Mouse (Mus musculus) neural tube, embryonic 12.5 days (tissue): ENCODE data around the gene F830045P16Rik. TPM values are rescaled to one million over a fixed set of nuclear protein-coding genes. Genes with fewer than 3 reads are reported as not detected.

Experiments
- ATAC-seq: fragments of 200-750 bp; cut with Nextera tagmentation; 2 replicates; pipeline ENCODE4 v1.8.0; 2017; ENCODE audit warnings: low read depth, mild to moderate bottlenecking, moderate TSS enrichment, moderate library complexity; ENCODE audit not compliant: low FRiP score
- H3K27ac ChIP-seq: fragments of 300-500 bp; sonication (generic); 2 replicates; pipeline ENCODE4 v1.5.1; 2016
- H3K27me3 ChIP-seq: fragments of 300-500 bp; sonication (generic); replicated peaks from 2 replicates; pipeline ENCODE4 v1.6.1; 2016; ENCODE audit warnings: mild to moderate bottlenecking
- H3K36me3 ChIP-seq: fragments of 300-500 bp; sonication (generic); 2 replicates; pipeline ENCODE4 v1.6.1; 2016; ENCODE audit warnings: mild to moderate bottlenecking
- H3K4me1 ChIP-seq: fragments of 300-500 bp; sonication (generic); 2 replicates; pipeline ENCODE4 v1.6.1; 2016
- H3K4me2 ChIP-seq: fragments of 300-500 bp; sonication (generic); replicated peaks from 2 replicates; pipeline ENCODE4 v1.6.1; 2016; ENCODE audit warnings: mild to moderate bottlenecking
- H3K4me3 ChIP-seq: fragments of 300-500 bp; sonication (generic); 2 replicates; pipeline ENCODE4 v1.5.1; 2016
- H3K9ac ChIP-seq: fragments of 300-500 bp; sonication (generic); 2 replicates; pipeline ENCODE4 v1.6.1; 2016; ENCODE audit warnings: mild to moderate bottlenecking
- H3K9me3 ChIP-seq: fragments of 300-500 bp; sonication (generic); 2 replicates; pipeline ENCODE4 v1.6.1; 2016; ENCODE audit warnings: mild to moderate bottlenecking
- WGBS: fragments of 180-500 bp; shearing (Covaris S2); methylation state at CpG from one replicate; pipeline ENCODE4 v1.1.7; 2016; 5-methylcytosine and 5-hydroxymethylcytosine counted together
- polyA plus RNA-seq: library from polyadenylated mRNA; unstranded; fragments of >200 nt; fragmentation: Nextera tagmentation; extraction: Ambion mirVana; gene quantifications from 2 replicates; pipeline ENCODE4 v1.2.1, GENCODE M21; 2016

Gene F830045P16Rik
- polyA plus RNA-seq, 1 experiment from 2014 or later, result not detected

- H3K4me2 ChIP-seq, result no peak overlapping the region
- H3K4me1 ChIP-seq, result no peaks in the 10 kb centered on the region
- H3K27ac ChIP-seq, result no peak overlapping the region
- 49% methylated on average over 3 of the region's 3 CpGs for WGBS
- no peak overlapping the region for H3K9ac ChIP-seq
- H3K4me3 ChIP-seq, result no peak overlapping the region
- peaks cover 9% of the 10 kb centered on the region; the same call in 1 of the 2 replicates for H3K9me3 ChIP-seq
- no peaks in the 10 kb centered on the region for H3K36me3 ChIP-seq
- no peak for ATAC-seq
- H3K27me3 ChIP-seq, result no peaks in the 10 kb centered on the region
Measured at GRCm38 (mm10) chr2:129423741-129424140, 112.7 kb downstream of the F830045P16Rik start.

GRCm38 (mm10) chr2:129420897-129421561 is 115.4 kb downstream of the F830045P16Rik start:
- Histone ChIP-seq H3K27ac (no peak overlapping the region), H3K4me2 (no peak overlapping the region), H3K36me3 (no peaks in the 10 kb centered on the region), H3K9ac (no peak overlapping the region), H3K4me1 (no peaks in the 10 kb centered on the region), H3K9me3 (peaks cover 9% of the 10 kb centered on the region; the same call in 1 of the 2 replicates), H3K27me3 (no peaks in the 10 kb centered on the region), H3K4me3 (no peak overlapping the region)
- 92% methylated on average over 10 of the region's 10 CpGs for WGBS
- no peak for ATAC-seq

- WGBS, result 84% methylated on average over 3 of the region's 3 CpGs
- ATAC-seq, result no peak
- no peak overlapping the region for H3K27ac ChIP-seq
- no peaks in the 10 kb centered on the region for H3K36me3 ChIP-seq
- H3K27me3 ChIP-seq, result no peaks in the 10 kb centered on the region
- no peak overlapping the region for H3K9ac ChIP-seq
- no peak overlapping the region for H3K4me3 ChIP-seq
- H3K4me2 ChIP-seq, result no peak overlapping the region
- H3K4me1 ChIP-seq, result no peaks in the 10 kb centered on the region
- peaks cover 9% of the 10 kb centered on the region; the same call in 1 of the 2 replicates for H3K9me3 ChIP-seq
Measured at GRCm38 (mm10) chr2:129419361-129419880, 117.0 kb downstream of the F830045P16Rik start.

GRCm38 (mm10) chr2:129414593-129414992 is 121.8 kb downstream of the F830045P16Rik start:
- Histone ChIP-seq H3K4me3 (no peak overlapping the region), H3K9me3 (no peaks in the 10 kb centered on the region), H3K36me3 (no peaks in the 10 kb centered on the region), H3K9ac (no peak overlapping the region), H3K4me2 (no peak overlapping the region), H3K4me1 (no peaks in the 10 kb centered on the region), H3K27me3 (no peaks in the 10 kb centered on the region), H3K27ac (no peak overlapping the region)
- 88% methylated on average over 3 of the region's 3 CpGs for WGBS
- ATAC-seq, result no peak

GRCm38 (mm10) chr2:129413488-129413887 is 122.9 kb downstream of the F830045P16Rik start:
- Histone ChIP-seq H3K27me3 (no peaks in the 10 kb centered on the region), H3K36me3 (no peaks in the 10 kb centered on the region), H3K9me3 (no peaks in the 10 kb centered on the region), H3K4me3 (no peak overlapping the region), H3K4me2 (no peak overlapping the region), H3K27ac (no peak overlapping the region), H3K4me1 (no peaks in the 10 kb centered on the region), H3K9ac (no peak overlapping the region)
- WGBS, result 78% methylated on average over 6 of the region's 6 CpGs
- no peak for ATAC-seq

GRCm38 (mm10) chr2:129411651-129412050 is 124.8 kb downstream of the F830045P16Rik start:
- no peaks in the 10 kb centered on the region for H3K4me1 ChIP-seq
- H3K36me3 ChIP-seq, result no peaks in the 10 kb centered on the region
- H3K27ac ChIP-seq, result no peak overlapping the region
- H3K27me3 ChIP-seq, result no peaks in the 10 kb centered on the region
- H3K9me3 ChIP-seq, result no peaks in the 10 kb centered on the region
- ATAC-seq, result no peak
- WGBS, result 81% methylated on average over 3 of the region's 3 CpGs
- H3K4me3 ChIP-seq, result no peak overlapping the region
- no peak overlapping the region for H3K4me2 ChIP-seq
- H3K9ac ChIP-seq, result no peak overlapping the region

GRCm38 (mm10) chr2:129410344-129410743 is 126.1 kb downstream of the F830045P16Rik start:
- no peak overlapping the region for H3K4me3 ChIP-seq
- no peaks in the 10 kb centered on the region for H3K27me3 ChIP-seq
- no peak overlapping the region for H3K4me2 ChIP-seq
- ATAC-seq, result no peak
- H3K9me3 ChIP-seq, result no peaks in the 10 kb centered on the region
- no peak overlapping the region for H3K9ac ChIP-seq
- WGBS, result 88% methylated on average over 7 of the region's 7 CpGs
- no peak overlapping the region for H3K27ac ChIP-seq
- no peaks in the 10 kb centered on the region for H3K4me1 ChIP-seq
- H3K36me3 ChIP-seq, result no peaks in the 10 kb centered on the region

- Histone ChIP-seq H3K9me3 (no peaks in the 10 kb centered on the region), H3K4me1 (no peaks in the 10 kb centered on the region), H3K36me3 (no peaks in the 10 kb centered on the region), H3K9ac (no peak overlapping the region), H3K27ac (no peak overlapping the region), H3K27me3 (no peaks in the 10 kb centered on the region), H3K4me3 (no peak overlapping the region), H3K4me2 (no peak overlapping the region)
- ATAC-seq, result no peak
- 22% methylated on average over 18 of the region's 18 CpGs for WGBS
Measured at GRCm38 (mm10) chr2:129408476-129408875, 127.9 kb downstream of the F830045P16Rik start.

Other genes starting within 250 kb of the F830045P16Rik start
- 28.5 and 37.9 TPM in 2 replicates for gene Ckap2l, start 239.4 kb downstream of the F830045P16Rik start, polyA plus RNA-seq
- gene Il1a, start 226.6 kb downstream of the F830045P16Rik start, polyA plus RNA-seq, result 0.11 and 0.28 TPM in 2 replicates
- not detected in 2 replicates for gene Il1b, start 165.5 kb downstream of the F830045P16Rik start, polyA plus RNA-seq
- gene Sirpa, start 56.2 kb upstream of the F830045P16Rik start, polyA plus RNA-seq, result 21.3 and 21.9 TPM in 2 replicates
- 8.8 and 10.6 TPM in 2 replicates for gene Pdyn, start 163.2 kb upstream of the F830045P16Rik start, polyA plus RNA-seq